Mouse (Mus musculus): ENCODE data around the gene Smyd1. TPM values are rescaled to one million over a fixed set of nuclear protein-coding genes. Genes with fewer than 3 reads are reported as not detected.
"Not testable (repeated sequence)": the region's sequence is repeated elsewhere in the genome, so short reads cannot be mapped to it uniquely, and the experiment has no call there.

Smyd1 gene
- total RNA-seq (2021): 100 to 1,000 TPM; 153 to 163 TPM
- long read RNA-seq, experiment 1, transcript Smyd1-202 (9 exons, 3,292 nt): minor isoform, 35 of 112 reads
- long read RNA-seq, experiment 1, transcript Smyd1-201 (10 exons, 3,361 nt): major isoform, 50 of 112 reads
- long read RNA-seq, experiment 1, partial matches to known transcripts: 6 of 112 reads
- long read RNA-seq, experiment 1, other reads (novel, unspliced or antisense): 21 of 112 reads
- long read RNA-seq, experiment 2, transcript Smyd1-201 (10 exons, 3,361 nt): major isoform, 74 of 155 reads
- long read RNA-seq, experiment 2, transcript Smyd1-202 (9 exons, 3,292 nt): minor isoform, 49 of 155 reads
- long read RNA-seq, experiment 2, partial matches to known transcripts: 27 of 155 reads
- long read RNA-seq, experiment 2, other reads (novel, unspliced or antisense): 5 of 155 reads

GRCm38 (mm10) chr6:71321826-71322283, at the start of gene Smyd1:
Gene Smyd1, minus strand, starts transcription at chr6:71322233.
- DNase-seq (ENCODE audit: low spot score in 2 of 2): no peak

- DNase-seq (ENCODE audit: low spot score in 2 of 2): no peak
Observed at GRCm38 (mm10) chr6:71371085-71371605, 49.1 kb upstream of the Smyd1 start.

- no peak for DNase-seq (ENCODE audit: low spot score in 2 of 2)
Observed at GRCm38 (mm10) chr6:71369416-71369815, 47.4 kb upstream of the Smyd1 start.

- DNase-seq (ENCODE audit: low spot score in 2 of 2): no peak
Observed at GRCm38 (mm10) chr6:71363995-71364394, 42.0 kb upstream of the Smyd1 start.

- DNase-seq (ENCODE audit: low spot score in 2 of 2): no peak
Observed at GRCm38 (mm10) chr6:71361156-71361670, 39.2 kb upstream of the Smyd1 start.

GRCm38 (mm10) chr6:71360751-71361150, 38.7 kb upstream of the Smyd1 start:
- DNase-seq (ENCODE audit: low spot score in 2 of 2): no peak

GRCm38 (mm10) chr6:71360221-71360620, 38.2 kb upstream of the Smyd1 start:
- DNase-seq (ENCODE audit: low spot score in 2 of 2): no peak

GRCm38 (mm10) chr6:71357493-71357892, 35.5 kb upstream of the Smyd1 start:
- DNase-seq (ENCODE audit: low spot score in 2 of 2): no peak

- DNase-seq (ENCODE audit: low spot score in 2 of 2): no peak
Observed at GRCm38 (mm10) chr6:71353722-71354121, 31.7 kb upstream of the Smyd1 start.

GRCm38 (mm10) chr6:71352866-71353427, 30.9 kb upstream of the Smyd1 start:
- no peak for DNase-seq (ENCODE audit: low spot score in 2 of 2)

- DNase-seq (ENCODE audit: low spot score in 2 of 2): no peak
Observed at GRCm38 (mm10) chr6:71352201-71352600, 30.2 kb upstream of the Smyd1 start.

- DNase-seq (ENCODE audit: low spot score in 2 of 2): no peak
Observed at GRCm38 (mm10) chr6:71351201-71351600, 29.2 kb upstream of the Smyd1 start.

GRCm38 (mm10) chr6:71348006-71348405, 26.0 kb upstream of the Smyd1 start:
- no peak for DNase-seq (ENCODE audit: low spot score in 2 of 2)

- no peak for DNase-seq (ENCODE audit: low spot score in 2 of 2)
Observed at GRCm38 (mm10) chr6:71341179-71341578, 19.1 kb upstream of the Smyd1 start.

GRCm38 (mm10) chr6:71339351-71339750, 17.3 kb upstream of the Smyd1 start:
- DNase-seq (ENCODE audit: low spot score in 2 of 2): no peak

GRCm38 (mm10) chr6:71338941-71339340, 16.9 kb upstream of the Smyd1 start:
- no peak for DNase-seq (ENCODE audit: low spot score in 2 of 2)

GRCm38 (mm10) chr6:71337666-71338065, 15.6 kb upstream of the Smyd1 start:
- no peak for DNase-seq (ENCODE audit: low spot score in 2 of 2)

GRCm38 (mm10) chr6:71333578-71334273, 11.7 kb upstream of the Smyd1 start:
- no peak for DNase-seq (ENCODE audit: low spot score in 2 of 2)

GRCm38 (mm10) chr6:71333031-71333430, 11.0 kb upstream of the Smyd1 start:
- DNase-seq (ENCODE audit: low spot score in 2 of 2): no peak

GRCm38 (mm10) chr6:71332236-71332965, 10.4 kb upstream of the Smyd1 start:
- no peak for DNase-seq (ENCODE audit: low spot score in 2 of 2)

- not testable (repeated sequence) for DNase-seq (ENCODE audit: low spot score in 2 of 2)
Observed at GRCm38 (mm10) chr6:71331491-71331890, 9.5 kb upstream of the Smyd1 start.

Measured in gastrocnemius, postnatal 4 days (tissue).